In the genomic region with DNA sequence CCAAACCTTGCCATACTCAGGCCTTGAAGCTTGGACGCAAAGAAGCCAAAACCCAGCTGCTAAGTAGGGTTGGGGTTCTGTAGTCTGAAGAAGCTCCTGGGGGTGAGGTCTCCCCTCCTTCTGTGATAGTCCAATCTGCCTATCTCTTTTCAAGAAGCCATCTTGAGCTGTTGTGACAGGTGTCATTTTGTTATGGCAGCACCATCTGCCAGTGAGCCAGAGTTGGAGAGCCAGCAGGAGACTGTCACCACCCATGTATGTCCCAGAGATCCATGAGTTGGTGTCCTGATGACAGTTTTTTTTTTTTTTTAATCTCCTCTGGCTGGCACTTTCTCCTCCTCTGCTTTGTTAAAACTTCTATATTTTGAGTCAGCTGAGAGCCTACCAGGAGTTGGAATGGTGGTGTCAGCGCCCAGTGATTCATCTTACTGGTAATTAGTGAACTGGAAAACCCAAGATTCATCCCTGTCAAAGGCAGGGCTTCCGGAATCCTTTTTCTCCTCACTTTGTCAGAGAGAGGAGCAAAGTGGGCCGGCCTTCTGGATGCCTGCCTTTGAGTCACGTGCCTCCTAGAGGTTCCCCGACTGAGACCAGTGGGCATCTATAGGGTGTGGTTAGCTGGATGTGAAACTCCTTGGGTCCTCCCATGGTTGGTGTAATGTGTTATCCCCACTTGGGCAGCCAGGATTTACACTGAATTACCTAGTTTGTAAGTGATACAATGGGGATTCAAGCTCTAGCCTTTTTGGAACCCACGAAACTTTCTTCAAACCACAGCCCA, we compare ENCODE assay signal across 8 mouse cellular contexts. TPM values are rescaled to one million over a fixed set of nuclear protein-coding genes. Genes with fewer than 3 reads are reported as not detected.
DNase-seq lines count a peak whose midpoint lies in the region; ATAC-seq lines count a peak whose summit lies in the region.

No protein-coding gene starts in this region.

- H3K36me3 ChIP-seq in liver, embryonic 15.5 days (replicated peaks), result peaks cover 11% of the 10 kb centered on the region
- H3K36me3 ChIP-seq in neural tube, embryonic 14.5 days (ENCODE audit: control insufficient read depth, insufficient read depth, low read length), result no peaks in the 10 kb centered on the region

- peak; percentile 39; the same call in 1 of the 2 replicates for ATAC-seq in erythroid progenitor cell, adult 5-6 weeks (replicated peaks; ENCODE audit: low FRiP score, poor library complexity, severe bottlenecking)
- peak; percentile 41 for ATAC-seq in liver, embryonic 15.5 days (ENCODE audit: insufficient read depth)
- ATAC-seq in neural tube, embryonic 14.5 days (ENCODE audit: low read depth), result no peak

- H3K27ac ChIP-seq in liver, embryonic 15.5 days (replicated peaks), result peak overlapping the region; percentile 99
- H3K27ac ChIP-seq in neural tube, embryonic 14.5 days (ENCODE audit: low read depth, low read length), result peak overlapping the region; percentile 85

- H3K9ac ChIP-seq in liver, embryonic 15.5 days, result peak overlapping the region; percentile 61
- no peak overlapping the region for H3K9ac ChIP-seq in neural tube, embryonic 14.5 days (replicated peaks; ENCODE audit: low read depth, low read length)

- peak overlapping the region; percentile 96 for H3K4me2 ChIP-seq in liver, embryonic 15.5 days
- peak overlapping the region; percentile 92; the same call in 1 of the 2 replicates for H3K4me2 ChIP-seq in neural tube, embryonic 14.5 days (ENCODE audit: low read depth, low read length)

- H3K4me1 ChIP-seq in liver, embryonic 15.5 days (replicated peaks), result peaks cover 85% of the 10 kb centered on the region
- peaks cover 27% of the 10 kb centered on the region for H3K4me1 ChIP-seq in neural tube, embryonic 14.5 days (ENCODE audit: control insufficient read depth, insufficient read depth, low read length)

- DNase-seq in gastrocnemius, postnatal 25 days, result peak; percentile 37
- no peak for DNase-seq in gastrocnemius, adult 18-20 months (ENCODE audit: low spot score)
- DNase-seq in MN1 (ENCODE audit: low spot score), result peak; percentile 86
- DNase-seq in induced T-regulatory cell, adult 2 months (ENCODE audit: low read depth), result peak; percentile 35
- DNase-seq in thymus, postnatal 0 days (ENCODE audit: low spot score), result no peak

- H3K27me3 ChIP-seq in liver, embryonic 15.5 days, result no peaks in the 10 kb centered on the region
- H3K27me3 ChIP-seq in neural tube, embryonic 14.5 days (ENCODE audit: control insufficient read depth, insufficient read depth, low read length), result no peaks in the 10 kb centered on the region

- H3K4me3 ChIP-seq in liver, embryonic 15.5 days (replicated peaks), result peak overlapping the region; percentile 84
- H3K4me3 ChIP-seq in neural tube, embryonic 14.5 days (ENCODE audit: low read depth, low read length), result no peak overlapping the region

- 37% methylated on average over 7 of the region's 7 CpGs for WGBS in liver, embryonic 15.5 days (ENCODE audit: insufficient replicate concordance)
- 37% methylated on average over 7 of the region's 7 CpGs for WGBS in neural tube, embryonic 14.5 days

- H3K9me3 ChIP-seq in liver, embryonic 15.5 days (replicated peaks), result no peaks in the 10 kb centered on the region
- no peaks in the 10 kb centered on the region for H3K9me3 ChIP-seq in neural tube, embryonic 14.5 days (ENCODE audit: control insufficient read depth, low read length)

RNA-seq across cellular contexts. Expression of a gene that starts 1.5 kb away (rescaled TPM):
- 10 to 100 TPM; 70.8 to 75.6 TPM for total RNA-seq in gastrocnemius, postnatal 25 days (2021)
- total RNA-seq in gastrocnemius, adult 18-20 months (2021), result 100 to 1,000 TPM; 113 to 127 TPM
- total RNA-seq in erythroid progenitor cell, adult 5-6 weeks (2015; ENCODE audit: low replicate concordance), result 4.7 and 10.1 TPM in 2 replicates
- total RNA-seq in erythroid progenitor cell, adult 5-6 weeks (2017; ENCODE audit: low replicate concordance), result 2.4 and 6.4 TPM in 2 replicates
- 13.1 and 15.5 TPM in 2 replicates for polyA plus RNA-seq in liver, embryonic 15.5 days (2015; fragmentation: Nextera tagmentation; extraction: Ambion mirVana)
- 15.2 and 21.8 TPM in 2 replicates for polyA plus RNA-seq in neural tube, embryonic 14.5 days (2014; fragmentation: Nextera tagmentation; extraction: Ambion mirVana)
- 26.5 and 28.8 TPM in 2 replicates for polyA plus RNA-seq in thymus, postnatal 0 days (2015; fragmentation: Nextera tagmentation; extraction: Ambion mirVana)

RNA-seq across cellular contexts. Expression of a gene that starts 5.8 kb away (rescaled TPM):
- 1 to 10 TPM; 6.7 to 7.6 TPM for total RNA-seq in gastrocnemius, postnatal 25 days (2021)
- 10 to 100 TPM in 1 of 2 experiments, 1 to 10 TPM in 1; 7.4 to 10.8 TPM for total RNA-seq in gastrocnemius, adult 18-20 months (2021)
- total RNA-seq in erythroid progenitor cell, adult 5-6 weeks (2015; ENCODE audit: low replicate concordance), result 18.0 and 73.2 TPM in 2 replicates
- 2.2 and 4.1 TPM in 2 replicates for total RNA-seq in erythroid progenitor cell, adult 5-6 weeks (2017; ENCODE audit: low replicate concordance)
- polyA plus RNA-seq in liver, embryonic 15.5 days (2015; fragmentation: Nextera tagmentation; extraction: Ambion mirVana), result 25.5 and 26.7 TPM in 2 replicates
- 46.4 and 48.3 TPM in 2 replicates for polyA plus RNA-seq in neural tube, embryonic 14.5 days (2014; fragmentation: Nextera tagmentation; extraction: Ambion mirVana)
- 55.9 and 61.0 TPM in 2 replicates for polyA plus RNA-seq in thymus, postnatal 0 days (2015; fragmentation: Nextera tagmentation; extraction: Ambion mirVana)

RNA-seq across cellular contexts. Expression of a gene that starts 43.9 kb away (rescaled TPM):
- total RNA-seq in gastrocnemius, postnatal 25 days (2021), result 1 to 10 TPM in 1 of 2 experiments, under 1 TPM in 1; 0.72 to 2.2 TPM
- total RNA-seq in gastrocnemius, adult 18-20 months (2021), result 1 to 10 TPM; 3.1 TPM
- total RNA-seq in erythroid progenitor cell, adult 5-6 weeks (2015; ENCODE audit: low replicate concordance), result 1.3 and 14.8 TPM in 2 replicates
- total RNA-seq in erythroid progenitor cell, adult 5-6 weeks (2017; ENCODE audit: low replicate concordance), result 5.6 and 8.9 TPM in 2 replicates
- 1.6 and 1.9 TPM in 2 replicates for polyA plus RNA-seq in liver, embryonic 15.5 days (2015; fragmentation: Nextera tagmentation; extraction: Ambion mirVana)
- polyA plus RNA-seq in neural tube, embryonic 14.5 days (2014; fragmentation: Nextera tagmentation; extraction: Ambion mirVana), result 30.2 and 40.2 TPM in 2 replicates
- polyA plus RNA-seq in thymus, postnatal 0 days (2015; fragmentation: Nextera tagmentation; extraction: Ambion mirVana), result 4.8 and 5.0 TPM in 2 replicates

RNA-seq across cellular contexts. Expression of a gene that starts 45.3 kb away (rescaled TPM):
- total RNA-seq in gastrocnemius, postnatal 25 days (2021), result 1 to 10 TPM; 6.3 to 6.8 TPM
- 1 to 10 TPM; 2.1 to 3.3 TPM for total RNA-seq in gastrocnemius, adult 18-20 months (2021)
- not detected in 2 replicates for total RNA-seq in erythroid progenitor cell, adult 5-6 weeks (2015; ENCODE audit: low replicate concordance)
- 0.51 TPM in 1 of 2 replicates, not detected in the other for total RNA-seq in erythroid progenitor cell, adult 5-6 weeks (2017; ENCODE audit: low replicate concordance)
- polyA plus RNA-seq in liver, embryonic 15.5 days (2015; fragmentation: Nextera tagmentation; extraction: Ambion mirVana), result 12.5 and 14.0 TPM in 2 replicates
- polyA plus RNA-seq in neural tube, embryonic 14.5 days (2014; fragmentation: Nextera tagmentation; extraction: Ambion mirVana), result 5.4 and 14.6 TPM in 2 replicates
- polyA plus RNA-seq in thymus, postnatal 0 days (2015; fragmentation: Nextera tagmentation; extraction: Ambion mirVana), result 28.2 and 28.7 TPM in 2 replicates

RNA-seq across cellular contexts. Expression of a gene that starts 55.5 kb away (rescaled TPM):
- 10 to 100 TPM; 65.8 to 68.8 TPM for total RNA-seq in gastrocnemius, postnatal 25 days (2021)
- total RNA-seq in gastrocnemius, adult 18-20 months (2021), result 10 to 100 TPM; 79.5 to 80.7 TPM
- 22.6 and 42.9 TPM in 2 replicates for total RNA-seq in erythroid progenitor cell, adult 5-6 weeks (2015; ENCODE audit: low replicate concordance)
- total RNA-seq in erythroid progenitor cell, adult 5-6 weeks (2017; ENCODE audit: low replicate concordance), result 15.5 and 28.0 TPM in 2 replicates
- 68.1 and 74.3 TPM in 2 replicates for polyA plus RNA-seq in liver, embryonic 15.5 days (2015; fragmentation: Nextera tagmentation; extraction: Ambion mirVana)
- 127 and 137 TPM in 2 replicates for polyA plus RNA-seq in neural tube, embryonic 14.5 days (2014; fragmentation: Nextera tagmentation; extraction: Ambion mirVana)
- 118 and 143 TPM in 2 replicates for polyA plus RNA-seq in thymus, postnatal 0 days (2015; fragmentation: Nextera tagmentation; extraction: Ambion mirVana)

Comparison
In these comparisons a context has a peak if more than half of its experiments do, and no peak if none do; other contexts are left out.
1. DNase-seq: peak in gastrocnemius, postnatal 25 days (single experiment), MN1 (single experiment) and induced T-regulatory cell, adult 2 months (single experiment); none in gastrocnemius, adult 18-20 months (single experiment) and thymus, postnatal 0 days (single experiment).
2. RNA of a gene that starts 1.5 kb away (total RNA-seq): 113 to 127 TPM in gastrocnemius, adult 18-20 months and 70.8 to 75.6 TPM in gastrocnemius, postnatal 25 days; 2.4 to 10.1 TPM in erythroid progenitor cell, adult 5-6 weeks; every median in the first group is over 4 times any median in the second.